Comparison of ENCODE assay signal across 8 mouse cellular contexts in the genomic region with DNA sequence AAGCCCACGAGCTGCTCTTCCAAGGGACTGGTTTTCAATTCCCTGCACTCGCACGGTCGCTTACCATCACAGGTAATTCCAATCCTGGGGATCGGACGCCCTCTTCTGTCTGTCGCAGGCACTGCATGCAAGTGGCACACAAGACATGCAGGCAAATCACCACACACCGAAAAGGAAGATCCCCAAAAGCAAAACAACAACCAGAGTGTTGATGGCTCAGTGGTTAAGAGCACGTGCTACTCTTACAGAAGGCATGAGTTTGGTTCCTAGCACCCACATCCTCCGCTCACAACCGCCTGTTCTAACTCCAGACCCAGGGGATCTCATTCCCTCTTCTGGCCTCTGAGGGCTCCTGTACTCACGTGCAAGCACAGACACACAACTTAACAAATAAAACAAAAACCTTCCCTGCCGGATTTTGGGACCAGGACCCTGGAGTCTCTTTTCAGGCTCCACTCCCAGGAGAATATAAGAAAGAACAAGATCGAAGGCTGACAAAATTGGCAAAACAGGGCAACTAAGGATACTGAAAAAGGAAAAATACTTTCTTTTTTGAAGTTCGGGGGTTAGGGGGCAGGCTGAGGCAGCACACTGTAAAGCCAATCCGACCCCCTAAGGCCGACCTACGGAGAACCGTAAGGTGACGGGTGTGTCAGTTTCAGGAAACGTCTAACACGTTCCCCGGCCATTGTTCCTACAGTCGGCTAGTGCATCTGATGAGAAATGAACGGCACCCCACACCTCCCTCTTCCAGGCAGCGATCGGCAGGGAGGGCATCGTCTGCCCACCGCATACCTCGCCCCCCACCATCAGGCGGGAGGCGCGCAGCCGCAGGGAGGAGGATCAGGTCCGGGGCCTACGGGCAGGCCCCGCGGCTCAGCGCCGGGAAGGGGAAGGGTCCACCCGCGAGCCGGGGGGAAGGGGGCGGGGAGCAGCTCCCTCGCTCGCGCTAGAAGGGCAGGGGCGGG. TPM values are rescaled to one million over a fixed set of nuclear protein-coding genes. Genes with fewer than 3 reads are reported as not detected.
DNase-seq lines count a peak whose midpoint lies in the region; ATAC-seq and TF ChIP-seq lines count a peak whose summit lies in the region.

No protein-coding gene starts in this region.

- H3K27ac ChIP-seq in layer of hippocampus, adult 2 months: peak overlapping the region; percentile 98
- H3K27ac ChIP-seq in forebrain, postnatal 0 days (ENCODE audit: low read depth, low read length): peak overlapping the region; percentile 94
- H3K27ac ChIP-seq in hindbrain, embryonic 13.5 days: peak overlapping the region; percentile 95

- intact Hi-C loops in left cerebral cortex, postnatal 10 days (cut with DNase I): no loop called here

- no peaks in the 10 kb centered on the region for H3K27me3 ChIP-seq in forebrain, postnatal 0 days (ENCODE audit: insufficient read depth, low read length)
- no peaks in the 10 kb centered on the region for H3K27me3 ChIP-seq in hindbrain, embryonic 13.5 days
- no peaks in the 10 kb centered on the region for H3K27me3 ChIP-seq in megakaryocyte, embryonic 14.5 days (replicated peaks)

- DNase-seq in layer of hippocampus, adult 2 months (ENCODE audit: low spot score in 2 of 2): peak in 1 of 2 experiments; percentile 46
- DNase-seq in layer of hippocampus, postnatal 36 days: no peak
- DNase-seq in cerebellum, adult 8-10 months: peak; percentile 48
- peak; percentile 52 for DNase-seq in forebrain, postnatal 0 days
- peak; percentile 14 to 48 for DNase-seq in left cerebral cortex, postnatal 10 days (ENCODE audit: extremely low spot score in 1 of 2, low spot score in 2 of 2)
- DNase-seq in spleen, adult 18-20 months: peak; percentile 38 to 47

- H3K4me1 ChIP-seq in forebrain, postnatal 0 days (ENCODE audit: insufficient read depth): peaks cover 28% of the 10 kb centered on the region
- peaks cover 49% of the 10 kb centered on the region for H3K4me1 ChIP-seq in hindbrain, embryonic 13.5 days (replicated peaks)
- H3K4me1 ChIP-seq in megakaryocyte, embryonic 14.5 days: peaks cover 40% of the 10 kb centered on the region

- WGBS in forebrain, postnatal 0 days: 5% methylated on average over 47 of the region's 48 CpGs
- 2% methylated on average over 48 of the region's 48 CpGs for WGBS in hindbrain, embryonic 13.5 days

- H3K9me3 ChIP-seq in forebrain, postnatal 0 days (ENCODE audit: low read length): no peaks in the 10 kb centered on the region
- H3K9me3 ChIP-seq in hindbrain, embryonic 13.5 days: no peaks in the 10 kb centered on the region
- no peaks in the 10 kb centered on the region for H3K9me3 ChIP-seq in megakaryocyte, embryonic 14.5 days

- H3K4me3 ChIP-seq in layer of hippocampus, adult 2 months: peak overlapping the region; percentile 98
- H3K4me3 ChIP-seq in forebrain, postnatal 0 days (ENCODE audit: low read depth, low read length): peak overlapping the region; percentile 94
- peak overlapping the region; percentile 94 for H3K4me3 ChIP-seq in hindbrain, embryonic 13.5 days
- H3K4me3 ChIP-seq in megakaryocyte, embryonic 14.5 days (replicated peaks): peak overlapping the region; percentile 99

- peak; percentile 70 for ATAC-seq in forebrain, postnatal 0 days
- peak; percentile 74 for ATAC-seq in hindbrain, embryonic 13.5 days (ENCODE audit: low FRiP score)

- TF ChIP-seq CTCF in layer of hippocampus, adult 2 months (conservative IDR thresholded peaks at IDR 0.05): peak; percentile 74
- peak; percentile 70 for TF ChIP-seq CTCF in forebrain, postnatal 0 days (IDR thresholded peaks at IDR 0.05; ENCODE audit: low read depth)

- H3K36me3 ChIP-seq in forebrain, postnatal 0 days (ENCODE audit: insufficient read depth): peaks cover 28% of the 10 kb centered on the region
- H3K36me3 ChIP-seq in hindbrain, embryonic 13.5 days: peaks cover 38% of the 10 kb centered on the region
- H3K36me3 ChIP-seq in megakaryocyte, embryonic 14.5 days (replicated peaks; ENCODE audit: low read length): peaks cover 56% of the 10 kb centered on the region

- peak overlapping the region; percentile 74 for H3K4me2 ChIP-seq in forebrain, postnatal 0 days (ENCODE audit: low read depth)
- peak overlapping the region; percentile 90 for H3K4me2 ChIP-seq in hindbrain, embryonic 13.5 days

- H3K9ac ChIP-seq in forebrain, postnatal 0 days: peak overlapping the region; percentile 96
- peak overlapping the region; percentile 98 for H3K9ac ChIP-seq in hindbrain, embryonic 13.5 days

RNA-seq across cellular contexts. Expression of gene Slc39a9, which starts 0.7 kb away (rescaled TPM):
- total RNA-seq in layer of hippocampus, adult 2 months (2021): 10 to 100 TPM; 37.8 to 37.9 TPM
- total RNA-seq in layer of hippocampus, postnatal 36 days (2021): 10 to 100 TPM; 36.5 to 40.7 TPM
- total RNA-seq in forebrain, postnatal 0 days (2014; rRNA removed): 14.0 and 19.4 TPM in 2 replicates
- polyA plus RNA-seq in forebrain, postnatal 0 days (2015; fragmentation: Nextera tagmentation; extraction: Ambion mirVana): 15.0 and 20.7 TPM in 2 replicates
- polyA plus RNA-seq in hindbrain, embryonic 13.5 days (2015; fragmentation: Nextera tagmentation; extraction: Ambion mirVana): 23.6 TPM in 2 replicates
- total RNA-seq in left cerebral cortex, postnatal 10 days (2021): 10 to 100 TPM; 42.0 to 42.2 TPM
- polyA plus RNA-seq in megakaryocyte, embryonic 14.5 days (2012; ENCODE audit: insufficient read depth, low replicate concordance): 2.7 and 8.1 TPM in 2 replicates

RNA-seq across cellular contexts. Expression of gene Erh, which starts 1.1 kb away (rescaled TPM):
- total RNA-seq in layer of hippocampus, adult 2 months (2021): 10 to 100 TPM; 34.4 to 44.6 TPM
- total RNA-seq in layer of hippocampus, postnatal 36 days (2021): 10 to 100 TPM; 34.9 to 43.7 TPM
- total RNA-seq in forebrain, postnatal 0 days (2014; rRNA removed): 85.6 and 106 TPM in 2 replicates
- polyA plus RNA-seq in forebrain, postnatal 0 days (2015; fragmentation: Nextera tagmentation; extraction: Ambion mirVana): 285 and 329 TPM in 2 replicates
- 329 and 335 TPM in 2 replicates for polyA plus RNA-seq in hindbrain, embryonic 13.5 days (2015; fragmentation: Nextera tagmentation; extraction: Ambion mirVana)
- total RNA-seq in left cerebral cortex, postnatal 10 days (2021): 10 to 100 TPM; 63.8 to 67.9 TPM
- 3.5 and 24.1 TPM in 2 replicates for polyA plus RNA-seq in megakaryocyte, embryonic 14.5 days (2012; ENCODE audit: insufficient read depth, low replicate concordance)

RNA-seq across cellular contexts. Expression of gene Plekhd1, which starts 49.4 kb away (rescaled TPM):
- 1 to 10 TPM; 5.6 to 6.5 TPM for total RNA-seq in layer of hippocampus, adult 2 months (2021)
- 1 to 10 TPM; 6.9 to 7.8 TPM for total RNA-seq in layer of hippocampus, postnatal 36 days (2021)
- total RNA-seq in forebrain, postnatal 0 days (2014; rRNA removed): 0.77 and 1.1 TPM in 2 replicates
- polyA plus RNA-seq in forebrain, postnatal 0 days (2015; fragmentation: Nextera tagmentation; extraction: Ambion mirVana): 0.70 and 1.3 TPM in 2 replicates
- polyA plus RNA-seq in hindbrain, embryonic 13.5 days (2015; fragmentation: Nextera tagmentation; extraction: Ambion mirVana): 3.1 and 3.2 TPM in 2 replicates
- total RNA-seq in left cerebral cortex, postnatal 10 days (2021): 1 to 10 TPM; 1.9 to 2.1 TPM
- not detected in 2 replicates for polyA plus RNA-seq in megakaryocyte, embryonic 14.5 days (2012; ENCODE audit: insufficient read depth, low replicate concordance)

Comparison
In these comparisons a context has a peak if more than half of its experiments do, and no peak if none do; other contexts are left out.
1. DNase-seq: peak in cerebellum, adult 8-10 months (single experiment), forebrain, postnatal 0 days (single experiment), left cerebral cortex, postnatal 10 days (2 of 2) and spleen, adult 18-20 months (2 of 2); none in layer of hippocampus, postnatal 36 days (0 of 2).
2. Peak in every context shown above with its lines, with median percentiles within 50 percentile points of each other: H3K27ac ChIP-seq and H3K4me3 ChIP-seq.